Mouse (Mus musculus) kidney, postnatal 36 days (tissue): Measurements from ENCODE around the gene Tcte1.
A peak's percentile ranks its signal among the peaks of the same experiment; 100 is the strongest.

Source experiments
- DNase-seq, 2 experiments: peaks; one replicate each; pipeline ENCODE4 v3.0.0; 2021 to 2022; ENCODE audit warnings: mixed read lengths in 2 of 2

Tcte1 gene

GRCm38 (mm10) chr17:45585725-45586448, 62.7 kb downstream of the Tcte1 start:
- no peak for DNase-seq

DNA sequence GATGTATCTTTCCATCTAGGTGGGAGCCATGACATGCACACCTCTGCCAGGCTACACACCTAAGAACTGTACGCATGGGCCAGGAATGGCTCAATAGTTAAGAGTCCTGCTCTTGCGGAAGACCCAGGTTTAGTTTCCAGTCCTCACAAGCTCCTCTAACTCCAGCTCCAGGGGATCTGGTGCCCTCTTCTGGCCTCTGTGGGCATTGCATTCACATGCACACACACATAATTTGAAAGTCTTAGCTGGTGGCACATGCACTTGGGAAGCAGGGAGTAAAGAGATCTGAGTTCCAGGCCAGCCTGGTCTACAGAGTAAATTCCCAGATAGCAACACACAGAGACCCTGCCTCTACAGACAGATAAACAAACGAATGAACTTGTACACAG, 63.2 kb downstream of the Tcte1 start:
- peak in 1 of 2 experiments; percentile 50 for DNase-seq

DNA sequence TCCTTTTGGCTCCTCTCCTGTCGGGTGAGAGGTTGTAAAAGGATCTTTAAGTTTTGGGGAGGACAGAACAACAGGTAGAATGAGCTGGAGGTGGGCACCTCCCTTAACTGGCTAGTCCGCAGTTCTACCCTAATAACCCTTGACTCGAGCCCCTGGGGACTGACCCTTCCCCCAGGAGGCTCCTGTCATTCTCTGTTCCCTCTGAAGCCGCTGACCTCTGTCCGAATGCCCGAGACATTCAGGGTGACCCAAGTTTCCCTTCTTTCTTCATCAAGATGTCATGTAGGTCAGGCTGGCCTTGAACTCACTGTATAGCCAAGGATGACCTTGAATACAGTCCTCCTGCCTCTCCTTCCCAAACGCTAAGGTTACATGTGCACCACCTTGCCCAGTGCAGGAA, 65.1 kb downstream of the Tcte1 start:
- DNase-seq, result no peak

DNA sequence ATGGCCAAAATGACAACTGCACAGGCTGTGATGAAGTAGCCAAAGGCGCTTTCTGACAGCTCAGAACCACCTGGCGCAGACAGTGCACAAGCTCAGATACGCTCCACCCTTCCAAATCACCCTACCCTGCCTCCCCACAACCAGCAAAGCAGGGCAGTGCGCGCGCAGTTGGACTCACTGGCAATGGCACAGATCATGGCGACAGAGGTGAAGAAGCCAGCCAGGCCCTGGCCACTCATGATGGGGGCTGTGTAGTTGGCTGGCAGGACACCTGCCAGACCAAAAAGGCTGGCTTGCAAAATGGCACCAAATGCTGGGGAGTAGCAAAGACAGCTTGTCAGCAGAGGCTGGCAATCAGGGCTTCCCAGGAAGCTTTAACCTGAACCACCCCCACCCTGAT, 66.0 kb downstream of the Tcte1 start:
- no peak for DNase-seq

- DNase-seq, result peak in 1 of 2 experiments; percentile 13
These were observed 66.6 kb downstream of the Tcte1 start for GRCm38 (mm10) chr17:45589844-45590243.

DNA sequence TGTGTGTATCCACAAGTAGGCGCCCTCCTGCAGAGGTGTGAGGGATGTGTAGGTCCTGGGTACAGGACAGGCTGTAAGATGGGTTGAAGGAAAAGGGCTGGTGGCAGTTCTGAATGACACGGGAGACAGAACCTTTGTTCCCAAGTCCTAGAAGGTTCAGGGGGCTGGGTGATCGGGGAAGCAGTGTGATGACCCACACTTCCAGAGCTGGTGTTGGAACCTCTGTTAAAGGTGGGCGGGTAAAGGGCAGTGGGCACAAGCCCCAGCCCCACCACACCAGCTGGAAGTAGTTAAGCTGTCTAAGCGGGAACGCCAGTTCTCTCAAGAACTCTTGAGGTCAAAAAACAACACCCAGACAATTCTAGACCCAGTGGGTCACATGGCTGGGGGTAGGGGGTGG, 67.2 kb downstream of the Tcte1 start:
- DNase-seq, result peak in 1 of 2 experiments; percentile 14

- peak; percentile 53 to 58 for DNase-seq
These were observed 68.7 kb downstream of the Tcte1 start for GRCm38 (mm10) chr17:45591701-45592605.
